ENCODE assay signal across 8 mouse cellular contexts in the genomic region with DNA sequence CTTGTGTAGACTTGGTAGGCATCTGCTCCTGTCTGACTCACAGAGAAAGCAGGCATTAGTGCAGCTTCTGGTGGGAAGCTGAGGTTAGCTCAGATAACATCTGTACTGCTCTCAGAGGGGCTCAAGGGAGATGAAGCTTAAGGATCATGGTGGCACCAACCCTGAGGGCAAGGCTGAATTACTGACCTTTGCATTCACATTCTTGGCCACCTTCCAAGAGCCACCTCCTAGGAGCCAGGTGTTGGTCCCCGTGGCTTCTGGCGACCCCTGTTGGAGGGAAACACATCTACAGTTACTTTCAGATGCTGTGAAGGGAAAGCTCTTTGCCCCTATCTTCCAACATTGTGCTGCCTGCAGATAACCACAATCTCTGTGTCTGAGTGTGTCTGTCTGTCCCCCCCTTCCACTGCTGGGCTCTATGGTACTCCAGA. TPM values are rescaled to one million over a fixed set of nuclear protein-coding genes. Genes with fewer than 3 reads are reported as not detected.
DNase-seq lines count a peak whose midpoint lies in the region; ATAC-seq and TF ChIP-seq lines count a peak whose summit lies in the region.

No protein-coding gene starts in this region.

- H3ac ChIP-seq in C2C12 (ENCODE audit: control insufficient read depth, insufficient read length, low read depth) = no peak overlapping the region

- no peak for TF ChIP-seq POLR2A in bone marrow, adult 2 months (IDR thresholded peaks at IDR 0.05; ENCODE audit: borderline replicate concordance, control insufficient read depth, low read depth, low read length)

- peak; percentile 32 for DNase-seq in forebrain, embryonic 14.5 days (ENCODE audit: low spot score)
- peak; percentile 55 to 59 for DNase-seq in heart, postnatal 36 days
- no peak for DNase-seq in liver, embryonic 11.5 days (ENCODE audit: low spot score)
- DNase-seq in retina, postnatal 7 days (ENCODE audit: low read depth, low spot score) = peak; percentile 73
- no peak for DNase-seq in left cerebral cortex, postnatal 4 days

- H3K4me1 ChIP-seq in forebrain, embryonic 14.5 days (ENCODE audit: control insufficient read depth, insufficient read depth, low read length) = no peaks in the 10 kb centered on the region
- no peaks in the 10 kb centered on the region for H3K4me1 ChIP-seq in forebrain, embryonic 16.5 days (replicated peaks; ENCODE audit: control insufficient read depth, insufficient read depth, low read length)
- no peaks in the 10 kb centered on the region; the same call in 1 of the 2 replicates for H3K4me1 ChIP-seq in bone marrow, adult 2 months (ENCODE audit: control insufficient read depth, insufficient read depth, low read length)
- H3K4me1 ChIP-seq in liver, embryonic 11.5 days (replicated peaks; ENCODE audit: control insufficient read depth, insufficient read depth, low read length) = peaks cover 10% of the 10 kb centered on the region; the same call in 1 of the 2 replicates

- ATAC-seq in forebrain, embryonic 14.5 days = no peak
- no peak for ATAC-seq in forebrain, embryonic 16.5 days
- ATAC-seq in liver, embryonic 11.5 days (replicated peaks; ENCODE audit: low FRiP score) = peak; percentile 74

- H3K4me3 ChIP-seq in forebrain, embryonic 14.5 days (ENCODE audit: low read depth, low read length) = no peak overlapping the region
- H3K4me3 ChIP-seq in forebrain, embryonic 16.5 days (replicated peaks; ENCODE audit: low read length) = no peak overlapping the region
- H3K4me3 ChIP-seq in C2C12 (ENCODE audit: insufficient read depth, poor library complexity, severe bottlenecking) = no peak overlapping the region
- H3K4me3 ChIP-seq in bone marrow, adult 2 months (replicated peaks; ENCODE audit: control insufficient read depth, low read depth, low read length) = no peak overlapping the region
- no peak overlapping the region for H3K4me3 ChIP-seq in liver, embryonic 11.5 days (ENCODE audit: low read depth, low read length)

- no peak overlapping the region for H3K4me2 ChIP-seq in forebrain, embryonic 14.5 days (ENCODE audit: low read length)
- no peak overlapping the region for H3K4me2 ChIP-seq in forebrain, embryonic 16.5 days (ENCODE audit: low read length)
- H3K4me2 ChIP-seq in liver, embryonic 11.5 days = no peak overlapping the region

- H3K27me3 ChIP-seq in forebrain, embryonic 14.5 days (replicated peaks; ENCODE audit: control insufficient read depth, insufficient read depth, low read length) = no peaks in the 10 kb centered on the region
- H3K27me3 ChIP-seq in forebrain, embryonic 16.5 days (replicated peaks; ENCODE audit: control insufficient read depth, insufficient read depth, low read length) = no peaks in the 10 kb centered on the region
- no peaks in the 10 kb centered on the region for H3K27me3 ChIP-seq in C2C12 (ENCODE audit: control insufficient read depth, insufficient read depth, insufficient read length)
- H3K27me3 ChIP-seq in liver, embryonic 11.5 days (replicated peaks; ENCODE audit: control insufficient read depth, insufficient read depth, low read length) = no peaks in the 10 kb centered on the region

- H3K27ac ChIP-seq in forebrain, embryonic 14.5 days (ENCODE audit: low read depth, low read length) = no peak overlapping the region
- no peak overlapping the region for H3K27ac ChIP-seq in forebrain, embryonic 16.5 days (ENCODE audit: low read length)
- no peak overlapping the region for H3K27ac ChIP-seq in bone marrow, adult 2 months (ENCODE audit: control insufficient read depth, insufficient read depth, low read depth, low read length, poor library complexity)
- H3K27ac ChIP-seq in liver, embryonic 11.5 days (ENCODE audit: low read depth, low read length) = no peak overlapping the region

- intact Hi-C loops in heart, postnatal 36 days (cut with DNase I) = loop anchor here (5.0 kb wide), 1 partner anchor 75 kb away; no protein-coding TSS in a partner anchor
- intact Hi-C loops in left cerebral cortex, postnatal 4 days (cut with DNase I) = no loop called here

- no peak overlapping the region for H3K9ac ChIP-seq in forebrain, embryonic 14.5 days (ENCODE audit: low read length)
- no peak overlapping the region for H3K9ac ChIP-seq in forebrain, embryonic 16.5 days (replicated peaks; ENCODE audit: low read depth, low read length)
- H3K9ac ChIP-seq in liver, embryonic 11.5 days (ENCODE audit: low read depth, low read length) = no peak overlapping the region

- no peaks in the 10 kb centered on the region for H3K36me3 ChIP-seq in forebrain, embryonic 14.5 days (ENCODE audit: control insufficient read depth, insufficient read depth, low read length)
- no peaks in the 10 kb centered on the region for H3K36me3 ChIP-seq in forebrain, embryonic 16.5 days (ENCODE audit: control insufficient read depth, insufficient read depth)
- H3K36me3 ChIP-seq in C2C12 (ENCODE audit: control insufficient read depth, insufficient read depth) = no peaks in the 10 kb centered on the region
- H3K36me3 ChIP-seq in liver, embryonic 11.5 days (ENCODE audit: control insufficient read depth, insufficient read depth, low read length) = no peaks in the 10 kb centered on the region

- H3K9me3 ChIP-seq in forebrain, embryonic 14.5 days (replicated peaks; ENCODE audit: control insufficient read depth, low read length) = no peaks in the 10 kb centered on the region
- no peaks in the 10 kb centered on the region for H3K9me3 ChIP-seq in forebrain, embryonic 16.5 days (ENCODE audit: control insufficient read depth, low read length)
- no peaks in the 10 kb centered on the region for H3K9me3 ChIP-seq in liver, embryonic 11.5 days (ENCODE audit: control insufficient read depth, low read length)

- no peaks in the 10 kb centered on the region for H3K79me3 ChIP-seq in C2C12 (ENCODE audit: low read depth)

- 6% methylated on average over 2 of the region's 2 CpGs for WGBS in forebrain, embryonic 14.5 days
- 0% methylated on average over 2 of the region's 2 CpGs for WGBS in forebrain, embryonic 16.5 days
- WGBS in bone marrow, adult 2 months = 0% methylated on average over 2 of the region's 2 CpGs
- 2% methylated on average over 2 of the region's 2 CpGs for WGBS in liver, embryonic 11.5 days

- H3K79me2 ChIP-seq in C2C12 (ENCODE audit: control insufficient read depth, insufficient read depth) = no peaks in the 10 kb centered on the region

- peak; percentile 24 for TF ChIP-seq CTCF in C2C12 (IDR thresholded peaks at IDR 0.05; ENCODE audit: control insufficient read depth, insufficient read depth, insufficient read length)
- peak; percentile 79 for TF ChIP-seq CTCF in bone marrow, adult 2 months (IDR thresholded peaks at IDR 0.05; ENCODE audit: control insufficient read depth, insufficient read depth, low read length)

TF ChIP-seq in C2C12, 6 proteins besides CTCF, POLR2A, EP300 and RAD21:
- peak; percentile 26 for TF ChIP-seq MYOD1 (IDR thresholded peaks at IDR 0.05; ENCODE audit: control insufficient read depth, insufficient read length, low read depth)
- TF ChIP-seq MYOG (IDR thresholded peaks at IDR 0.05; ENCODE audit: control insufficient read depth, extremely low read depth, insufficient read length) = no peak

RNA-seq across cellular contexts. Expression of gene Lipe, which starts 4.2 kb away (rescaled TPM):
- polyA plus RNA-seq in forebrain, embryonic 14.5 days (2014; fragmentation: Nextera tagmentation; extraction: Ambion mirVana) = 5.3 and 8.3 TPM in 2 replicates
- polyA plus RNA-seq in forebrain, embryonic 16.5 days (2015; fragmentation: Nextera tagmentation; extraction: Ambion mirVana) = 17.7 and 18.5 TPM in 2 replicates
- polyA plus RNA-seq in C2C12 (2012; fragmentation: generic; extraction: Trizol) = 3.0 TPM
- polyA plus RNA-seq in bone marrow, adult 2 months (2011; ENCODE audit: insufficient read depth, insufficient read length, low replicate concordance, missing spikeins) = 195 and 311 TPM in 2 replicates
- 10 to 100 TPM; 53.3 to 57.8 TPM for total RNA-seq in heart, postnatal 36 days (2021)
- 2.3 and 2.5 TPM in 2 replicates for polyA plus RNA-seq in liver, embryonic 11.5 days (2014; fragmentation: Nextera tagmentation; extraction: Ambion mirVana)
- 1 to 10 TPM; 8.3 to 9.0 TPM for total RNA-seq in left cerebral cortex, postnatal 4 days (2021)

RNA-seq across cellular contexts. Expression of gene Cxcl17, which starts 10.0 kb away (rescaled TPM):
- not detected in 2 replicates for polyA plus RNA-seq in forebrain, embryonic 14.5 days (2014; fragmentation: Nextera tagmentation; extraction: Ambion mirVana)
- 0.34 and 0.96 TPM in 2 replicates for polyA plus RNA-seq in forebrain, embryonic 16.5 days (2015; fragmentation: Nextera tagmentation; extraction: Ambion mirVana)
- not detected for polyA plus RNA-seq in C2C12 (2012; fragmentation: generic; extraction: Trizol)
- not detected in 2 replicates for polyA plus RNA-seq in bone marrow, adult 2 months (2011; ENCODE audit: insufficient read depth, insufficient read length, low replicate concordance, missing spikeins)
- not detected for total RNA-seq in heart, postnatal 36 days (2021)
- 0.38 TPM in 1 of 2 replicates, not detected in the other for polyA plus RNA-seq in liver, embryonic 11.5 days (2014; fragmentation: Nextera tagmentation; extraction: Ambion mirVana)
- total RNA-seq in left cerebral cortex, postnatal 4 days (2021) = not detected

RNA-seq across cellular contexts. Expression of gene Cnfn, which starts 33.2 kb away (rescaled TPM):
- polyA plus RNA-seq in forebrain, embryonic 14.5 days (2014; fragmentation: Nextera tagmentation; extraction: Ambion mirVana) = not detected in 2 replicates
- 0.50 TPM in 1 of 2 replicates, not detected in the other for polyA plus RNA-seq in forebrain, embryonic 16.5 days (2015; fragmentation: Nextera tagmentation; extraction: Ambion mirVana)
- polyA plus RNA-seq in C2C12 (2012; fragmentation: generic; extraction: Trizol) = 0.08 TPM
- polyA plus RNA-seq in bone marrow, adult 2 months (2011; ENCODE audit: insufficient read depth, insufficient read length, low replicate concordance, missing spikeins) = not detected in 2 replicates
- total RNA-seq in heart, postnatal 36 days (2021) = not detected
- not detected in 2 replicates for polyA plus RNA-seq in liver, embryonic 11.5 days (2014; fragmentation: Nextera tagmentation; extraction: Ambion mirVana)
- not detected for total RNA-seq in left cerebral cortex, postnatal 4 days (2021)

Comparison
In these comparisons a context has a peak if more than half of its experiments do, and no peak if none do; other contexts are left out.
1. DNase-seq: peak in forebrain, embryonic 14.5 days (single experiment), heart, postnatal 36 days (2 of 2) and retina, postnatal 7 days (single experiment); none in liver, embryonic 11.5 days (single experiment) and left cerebral cortex, postnatal 4 days (single experiment).
2. RNA of gene Lipe, which starts 4.2 kb away (polyA plus RNA-seq): 195 to 311 TPM in bone marrow, adult 2 months; 17.7 to 18.5 TPM in forebrain, embryonic 16.5 days, 5.3 to 8.3 TPM in forebrain, embryonic 14.5 days, 3.0 TPM in C2C12 (single experiment) and 2.3 to 2.5 TPM in liver, embryonic 11.5 days; every median in the first group is over 10 times any median in the second.